Mouse (Mus musculus): ENCODE results near the gene Dph6.

The Dph6 gene

GRCm38 (mm10) chr2:114540416-114540815 is 114.3 kb downstream of the Dph6 start:
- DNase-seq (ENCODE audit: low spot score in 2 of 2) = no peak

- DNase-seq (ENCODE audit: low spot score in 2 of 2) = no peak
These were observed 118.7 kb downstream of the Dph6 start for GRCm38 (mm10) chr2:114536032-114536431.

GRCm38 (mm10) chr2:114531010-114531756 is 123.6 kb downstream of the Dph6 start:
- DNase-seq (ENCODE audit: low spot score in 2 of 2) = no peak

GRCm38 (mm10) chr2:114520414-114520813 is 134.3 kb downstream of the Dph6 start:
- DNase-seq (ENCODE audit: low spot score in 2 of 2) = no peak

- DNase-seq (ENCODE audit: low spot score in 2 of 2) = no peak
These were observed 134.9 kb downstream of the Dph6 start for GRCm38 (mm10) chr2:114519907-114520306.

- no peak for DNase-seq (ENCODE audit: low spot score in 2 of 2)
These were observed 162.4 kb downstream of the Dph6 start for GRCm38 (mm10) chr2:114492398-114492797.

GRCm38 (mm10) chr2:114491907-114492306 is 162.9 kb downstream of the Dph6 start:
- no peak for DNase-seq (ENCODE audit: low spot score in 2 of 2)

GRCm38 (mm10) chr2:114486980-114487379 is 167.8 kb downstream of the Dph6 start:
- no peak for DNase-seq (ENCODE audit: low spot score in 2 of 2)

All from spleen, postnatal 36 days (tissue).